Mouse (Mus musculus) gonadal fat pad, adult 2 months (tissue): ENCODE results near the gene Gm42906. TPM values are rescaled to one million over a fixed set of nuclear protein-coding genes. Genes with fewer than 3 reads are reported as not detected.

Source experiments
- DNase-seq: peaks from one replicate; pipeline ENCODE4 v3.0.0-alpha.2; 2012; ENCODE audit warnings: low read depth
- polyA plus RNA-seq: library from polyadenylated mRNA; depleted of rRNA; stranded (reverse); fragments of >200 nt; gene quantifications from 2 replicates; pipeline ENCODE4 v1.2.3, GENCODE M21; 2012

Gm42906 gene
- polyA plus RNA-seq, 1 experiment, result not detected

GRCm38 (mm10) chr5:151110461-151110908 lies 317.5 kb downstream of the Gm42906 start:
- DNase-seq, result no peak

- no peak for DNase-seq
These were observed 318.1 kb downstream of the Gm42906 start for GRCm38 (mm10) chr5:151109822-151110221.

- DNase-seq, result no peak
These were observed 319.0 kb downstream of the Gm42906 start for GRCm38 (mm10) chr5:151108955-151109354.

GRCm38 (mm10) chr5:151108291-151108897 lies 319.6 kb downstream of the Gm42906 start:
- DNase-seq, result no peak

GRCm38 (mm10) chr5:151106841-151107240 lies 321.1 kb downstream of the Gm42906 start:
- DNase-seq, result no peak

DNA sequence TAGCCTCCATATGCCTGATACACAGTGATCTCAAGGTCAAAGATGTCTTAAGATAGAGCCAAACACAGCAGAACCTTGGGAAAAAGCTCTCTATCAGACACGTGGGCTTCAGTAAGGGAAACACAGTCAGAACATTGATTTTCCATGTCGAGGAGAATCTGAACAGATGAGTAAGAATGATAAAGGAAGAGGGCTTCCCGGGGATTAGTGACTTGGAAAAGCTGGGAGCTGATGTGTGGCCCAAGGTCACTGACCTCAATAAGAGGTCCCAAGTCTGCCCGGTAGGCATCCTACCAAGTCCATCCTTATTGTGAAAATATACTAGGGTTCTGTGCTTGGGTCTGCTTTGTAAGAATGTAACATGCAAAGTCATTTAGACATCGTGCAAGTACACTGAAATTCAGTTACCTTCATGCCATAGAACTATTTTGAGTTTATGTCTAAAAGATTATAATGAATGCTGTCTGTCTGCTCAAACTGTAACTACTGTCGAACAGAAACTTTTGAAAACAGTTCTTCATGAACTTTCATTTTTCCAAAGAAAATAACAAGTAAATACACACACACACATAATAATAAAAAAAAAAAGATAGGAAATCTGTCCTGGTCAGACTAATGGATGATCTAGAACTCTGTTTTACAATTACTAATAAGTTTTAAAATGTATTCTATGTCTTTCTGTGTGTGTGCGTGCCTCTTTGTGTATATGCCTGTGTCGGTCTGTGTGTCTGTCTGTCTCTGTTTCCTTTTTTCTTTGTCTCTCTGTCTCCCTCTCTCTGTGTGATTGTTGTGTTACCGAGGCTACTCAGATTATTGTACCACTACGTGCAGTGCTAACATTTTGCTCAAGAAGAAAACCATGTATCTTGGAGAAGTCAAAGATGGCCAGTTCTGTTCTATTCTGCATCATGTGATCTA lies 322.6 kb downstream of the Gm42906 start:
- no peak for DNase-seq

DNA sequence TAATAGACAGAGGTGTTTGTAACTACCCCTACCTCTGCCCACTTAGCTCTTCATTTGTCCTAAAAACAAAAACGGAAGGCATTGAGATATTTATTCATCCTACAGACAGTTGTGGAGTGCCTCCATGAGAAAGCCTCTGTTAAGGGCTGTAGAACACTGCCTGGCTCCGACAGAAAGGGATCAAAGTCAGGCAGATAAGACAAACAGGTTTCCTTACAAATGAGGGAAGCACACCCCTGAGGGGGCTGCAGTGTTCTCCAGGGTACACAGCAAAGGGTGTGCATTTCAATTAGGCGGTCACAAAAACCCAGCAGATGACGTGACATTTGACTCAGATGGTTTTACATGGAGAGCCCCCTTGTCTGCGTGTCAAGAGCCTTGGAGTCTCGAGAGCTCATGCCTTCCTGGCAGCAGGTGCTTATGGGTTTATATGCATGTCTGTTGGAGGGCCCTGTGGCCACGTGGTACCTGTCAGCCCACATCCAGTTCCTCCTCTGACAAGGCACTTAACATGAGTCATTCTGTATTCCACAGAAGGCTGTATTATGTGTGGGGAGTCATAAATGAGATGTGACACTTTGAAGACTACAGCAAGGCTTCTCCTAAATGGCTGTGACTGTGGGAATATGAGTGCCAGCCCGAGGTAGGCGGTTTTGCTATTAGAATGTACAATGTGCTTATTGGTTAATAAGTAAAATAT lies 323.5 kb downstream of the Gm42906 start:
- DNase-seq, result no peak

- DNase-seq, result no peak
These were observed 324.7 kb downstream of the Gm42906 start for GRCm38 (mm10) chr5:151103284-151103683.

DNA sequence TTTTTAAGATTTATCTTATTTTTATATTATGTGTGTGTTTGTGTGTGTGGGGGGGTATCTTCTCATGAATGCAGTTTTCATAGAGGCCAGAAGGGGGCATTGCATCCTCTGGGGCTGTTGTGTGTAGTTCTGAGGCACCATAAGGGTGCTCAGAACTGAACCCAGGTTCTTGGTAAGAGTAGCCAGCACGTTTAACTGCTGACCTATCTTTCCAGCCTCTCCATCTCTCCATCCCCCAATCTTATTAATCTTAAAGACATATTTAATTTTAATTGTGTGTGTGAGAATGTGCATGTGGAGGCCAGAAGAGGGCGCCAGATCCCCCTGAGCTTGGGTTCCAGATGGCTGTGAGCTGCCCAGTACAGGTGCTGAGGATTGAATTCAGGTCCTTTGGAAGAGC lies 325.7 kb downstream of the Gm42906 start:
- DNase-seq, result no peak

GRCm38 (mm10) chr5:151096012-151096411 lies 332.0 kb downstream of the Gm42906 start:
- DNase-seq, result no peak

- DNase-seq, result no peak
These were observed 334.9 kb downstream of the Gm42906 start for GRCm38 (mm10) chr5:151092886-151093665.

DNA sequence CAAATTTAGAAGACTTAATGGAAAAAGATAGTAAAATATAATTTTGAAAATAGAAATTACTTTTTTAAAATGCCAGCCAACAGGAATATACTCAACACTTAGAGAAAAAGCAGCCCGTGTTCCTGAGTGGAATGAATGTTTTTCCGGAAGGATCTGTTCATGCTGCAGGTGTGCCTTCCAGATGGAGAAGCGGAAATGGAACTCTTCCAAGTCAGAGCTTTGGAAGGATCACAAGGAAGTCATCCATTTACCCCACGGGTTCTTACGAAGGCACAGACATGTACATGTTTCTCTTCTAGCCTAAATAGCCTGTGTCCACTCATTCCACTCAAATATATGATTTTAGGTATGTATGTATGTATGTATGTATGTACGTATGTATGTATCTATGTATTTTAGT lies 337.0 kb downstream of the Gm42906 start:
- no peak for DNase-seq

DNA sequence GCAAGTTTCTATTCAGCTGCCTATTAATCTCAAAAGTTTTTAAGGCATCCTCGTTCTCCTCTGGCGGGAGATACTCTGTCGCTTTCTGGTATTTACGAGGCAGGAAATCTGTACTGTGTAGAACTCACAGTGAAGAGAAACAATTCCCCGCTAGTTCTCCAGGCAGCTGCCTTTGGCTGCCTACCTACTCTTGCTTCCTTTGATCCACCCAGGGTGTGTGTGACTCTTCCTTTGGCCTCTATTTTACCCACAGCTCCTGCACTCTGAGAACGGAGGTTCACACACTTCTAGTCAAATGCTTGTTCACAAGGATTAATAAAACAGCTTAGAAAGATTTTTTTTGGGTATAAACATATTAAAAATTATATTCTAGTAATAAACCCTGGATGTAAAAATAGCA lies 338.8 kb downstream of the Gm42906 start:
- no peak for DNase-seq

DNA sequence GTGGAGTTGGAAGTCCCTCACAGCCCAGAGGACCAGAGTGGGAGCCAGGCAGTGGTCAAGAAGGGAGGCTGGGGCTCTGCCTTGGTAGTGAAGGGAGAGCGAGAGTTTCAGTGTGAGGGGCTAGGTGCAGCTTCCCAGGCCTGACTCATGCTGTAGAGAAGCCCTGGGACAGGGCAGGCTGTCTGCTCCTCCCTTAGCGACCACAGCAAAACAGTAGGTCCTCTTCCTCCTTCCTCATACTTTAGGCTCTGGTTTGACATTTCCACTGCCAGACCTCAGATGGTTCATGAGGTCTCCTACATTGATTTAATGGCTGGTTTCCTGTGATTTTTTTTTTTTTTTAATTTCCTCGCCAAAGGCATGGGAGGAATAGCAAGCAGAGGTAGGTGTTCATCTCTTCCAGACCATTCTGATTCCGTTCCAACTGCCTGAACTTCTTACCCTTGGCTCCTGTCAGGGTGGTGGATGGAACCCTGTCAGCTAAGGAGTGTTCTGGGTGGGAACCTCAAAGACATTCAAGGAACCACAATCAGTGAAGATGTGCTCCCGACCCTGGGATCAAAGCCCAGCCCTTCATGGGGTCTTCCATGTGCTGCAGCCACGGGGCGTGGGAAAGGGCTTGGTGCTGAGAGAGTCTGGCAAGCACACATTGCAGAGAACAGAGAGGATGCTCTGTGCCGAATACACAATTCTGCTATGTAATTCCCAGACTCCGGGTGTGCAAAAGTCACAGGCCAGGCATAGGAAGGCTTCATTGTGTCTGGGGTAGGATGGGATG lies 341.3 kb downstream of the Gm42906 start:
- no peak for DNase-seq

GRCm38 (mm10) chr5:151085749-151086148 lies 342.2 kb downstream of the Gm42906 start:
- DNase-seq, result no peak

- no peak for DNase-seq
These were observed 347.7 kb downstream of the Gm42906 start for GRCm38 (mm10) chr5:151080276-151080675.

GRCm38 (mm10) chr5:151077953-151078352 lies 350.0 kb downstream of the Gm42906 start:
- no peak for DNase-seq

DNA sequence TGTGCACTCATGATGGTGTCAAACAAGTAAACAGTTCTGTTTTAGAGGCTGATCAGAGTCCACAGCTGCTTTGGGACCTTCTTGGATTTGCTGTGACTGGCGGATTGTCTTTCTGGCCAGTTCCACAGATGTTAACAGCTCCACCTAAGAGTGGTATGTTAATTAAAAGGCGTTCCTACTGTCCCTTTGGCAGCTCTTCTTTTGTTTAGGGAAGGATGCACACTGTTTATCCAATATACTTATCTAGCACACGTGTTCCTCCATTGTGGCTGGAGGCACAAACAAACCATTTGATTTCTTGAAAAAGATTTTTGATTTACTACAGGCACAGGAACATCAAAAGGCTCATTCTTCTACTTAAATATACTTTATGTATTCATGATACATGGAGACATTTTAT lies 351.0 kb downstream of the Gm42906 start:
- no peak for DNase-seq

GRCm38 (mm10) chr5:151074282-151074681 lies 353.7 kb downstream of the Gm42906 start:
- no peak for DNase-seq

DNA sequence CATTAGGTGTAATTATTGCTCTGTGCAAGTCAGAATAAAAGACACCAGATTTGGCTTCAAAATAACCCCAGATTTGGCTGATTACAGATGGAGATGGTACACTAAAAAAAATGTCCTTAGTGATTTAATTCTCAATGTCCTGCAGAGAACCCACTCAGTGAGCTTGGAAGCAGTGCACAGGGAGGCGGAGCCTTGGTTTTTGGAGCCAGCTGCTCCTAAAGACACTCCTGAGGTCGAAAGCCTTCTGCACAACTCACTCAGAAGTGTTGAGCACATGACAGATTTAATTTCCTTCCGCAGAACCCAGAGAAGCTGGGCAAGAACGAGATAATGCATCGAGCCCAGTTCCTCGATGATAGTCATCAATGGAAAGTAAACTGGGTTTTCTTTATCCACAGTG lies 356.5 kb downstream of the Gm42906 start:
- DNase-seq, result no peak

GRCm38 (mm10) chr5:151070896-151071295 lies 357.1 kb downstream of the Gm42906 start:
- no peak for DNase-seq
